Mouse (Mus musculus) adrenal gland, postnatal 4 days (tissue): ENCODE data around the gene Cutc. TPM values are rescaled to one million over a fixed set of nuclear protein-coding genes. Genes with fewer than 3 reads are reported as not detected.

Experiments used
- DNase-seq, 2 experiments: peaks; one replicate each; pipeline ENCODE4 v3.0.0; 2021 to 2022; ENCODE audit warnings: low spot score in 2 of 2, mixed read lengths in 2 of 2
- long read RNA-seq, 2 experiments: library from polyadenylated mRNA; stranded (forward); transcript quantifications; one replicate each; pipeline ENCODE4 v2.0.0; 2021
- total RNA-seq, 2 experiments: library from RNA; stranded (reverse); gene quantifications; 2 replicates each; pipeline ENCODE4 v1.2.3; 2021

Gene Cutc
- total RNA-seq, result 10 to 100 TPM; 14.1 to 15.3 TPM
- long read RNA-seq, experiment 1, transcript Cutc-202 (9 exons, 1,233 nt), result major isoform, 6 of 14 reads
- long read RNA-seq, experiment 1, partial matches to known transcripts, result 0 of 14 reads
- long read RNA-seq, experiment 1, other reads (novel, unspliced or antisense), result 8 of 14 reads
- long read RNA-seq, experiment 2, transcript Cutc-202 (9 exons, 1,233 nt), result major isoform, 7 of 14 reads
- long read RNA-seq, experiment 2, partial matches to known transcripts, result 0 of 14 reads
- long read RNA-seq, experiment 2, other reads (novel, unspliced or antisense), result 6 of 14 reads

- peak; percentile 94 to 98 for DNase-seq
These were observed at the start of gene Cutc, which contains the start of gene Cox15 for GRCm38 (mm10) chr19:43752489-43753225. Gene Cutc (plus strand): TSS chr19:43752996. Gene Cox15 (minus strand): TSS chr19:43753000.

- DNase-seq, result no peak
These were observed 48.6 kb upstream of the Cutc start for GRCm38 (mm10) chr19:43704211-43704610.

GRCm38 (mm10) chr19:43704787-43705497 is 47.9 kb upstream of the Cutc start:
- DNase-seq, result no peak

- no peak for DNase-seq
These were observed 44.6 kb upstream of the Cutc start for GRCm38 (mm10) chr19:43708206-43708605.

GRCm38 (mm10) chr19:43709317-43709716 is 43.5 kb upstream of the Cutc start:
- no peak for DNase-seq

GRCm38 (mm10) chr19:43711159-43711916 is 41.5 kb upstream of the Cutc start:
- DNase-seq, result no peak

GRCm38 (mm10) chr19:43711971-43712370 is 40.8 kb upstream of the Cutc start:
- DNase-seq, result no peak

- no peak for DNase-seq
These were observed 32.7 kb upstream of the Cutc start for GRCm38 (mm10) chr19:43720061-43720460.

- DNase-seq, result no peak
These were observed 29.9 kb upstream of the Cutc start for GRCm38 (mm10) chr19:43722891-43723290.

- no peak for DNase-seq
These were observed 29.3 kb upstream of the Cutc start for GRCm38 (mm10) chr19:43723501-43723900.

GRCm38 (mm10) chr19:43724194-43724593 is 28.6 kb upstream of the Cutc start:
- DNase-seq, result no peak

- no peak for DNase-seq
These were observed 28.0 kb upstream of the Cutc start for GRCm38 (mm10) chr19:43724821-43725220.

- no peak for DNase-seq
These were observed 26.2 kb upstream of the Cutc start for GRCm38 (mm10) chr19:43726510-43727146.

GRCm38 (mm10) chr19:43729296-43730036 is 23.3 kb upstream of the Cutc start:
- DNase-seq, result no peak

GRCm38 (mm10) chr19:43730037-43730428 is 22.8 kb upstream of the Cutc start:
- no peak for DNase-seq

- DNase-seq, result no peak
These were observed 21.6 kb upstream of the Cutc start for GRCm38 (mm10) chr19:43731157-43731556.

- no peak for DNase-seq
These were observed 14.4 kb upstream of the Cutc start for GRCm38 (mm10) chr19:43738409-43738808.

GRCm38 (mm10) chr19:43743401-43743800 is 9.4 kb upstream of the Cutc start:
- DNase-seq, result no peak

GRCm38 (mm10) chr19:43745740-43746139 is 7.1 kb upstream of the Cutc start:
- no peak for DNase-seq

- DNase-seq, result no peak
These were observed 4.9 kb upstream of the Cutc start for GRCm38 (mm10) chr19:43747877-43748276.
